Mouse (Mus musculus): ENCODE results near the gene Vmn2r106. TPM values are rescaled to one million over a fixed set of nuclear protein-coding genes. Genes with fewer than 3 reads are reported as not detected.

Gene Vmn2r106
- polyA plus RNA-seq (2012; ENCODE audit: low replicate concordance), result not detected in 2 replicates

DNA sequence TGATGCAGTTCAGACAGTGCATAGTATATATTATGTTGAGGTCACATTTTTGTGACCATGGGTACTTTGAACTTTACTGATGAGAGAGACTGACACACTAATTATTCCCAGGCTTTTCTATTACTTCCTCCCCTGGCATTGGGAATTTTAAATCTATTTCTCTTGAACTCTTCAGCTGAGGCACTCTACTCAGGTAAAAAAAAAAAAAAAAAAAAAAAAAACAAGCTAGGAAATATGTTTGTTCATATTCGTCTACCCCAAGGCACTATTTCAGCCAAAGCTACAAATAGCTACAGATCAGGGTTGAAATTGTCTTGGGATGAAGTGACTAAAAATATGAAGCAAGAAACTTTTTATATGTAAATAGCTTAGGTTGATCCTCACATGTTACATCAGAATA, at the start of gene Vmn2r106:
Gene Vmn2r106, minus strand, starts transcription at position 101 of the 400 bp plus-strand sequence.

DNA sequence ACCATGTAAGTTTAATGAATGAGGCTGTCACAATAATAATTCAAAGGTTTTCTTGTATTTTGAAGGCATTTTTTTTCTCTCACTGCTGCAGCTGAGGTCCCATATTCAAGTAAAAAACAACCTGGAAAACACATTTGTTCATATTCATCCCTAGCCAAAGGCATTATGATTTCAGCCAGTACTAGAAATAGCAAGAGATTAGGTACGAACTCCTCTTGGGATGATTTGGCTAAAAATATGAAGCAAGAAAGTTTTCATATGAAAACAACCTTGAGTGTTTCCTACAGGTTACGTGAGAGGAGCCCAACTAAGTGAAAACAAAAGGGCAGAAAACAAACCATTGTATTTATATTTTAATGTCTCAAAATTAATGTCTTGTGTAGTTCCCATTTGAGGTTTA, 50.4 kb downstream of the Vmn2r106 start, which contains the start of gene Vmn2r105:
Gene Vmn2r105, minus strand, starts transcription at position 101 of the 400 bp plus-strand sequence.

Other genes with a start within 250 kb of the Vmn2r106 start
- gene Vmn2r104, start 237.2 kb downstream of the Vmn2r106 start, polyA plus RNA-seq (2012; ENCODE audit: low replicate concordance), result not detected in 2 replicates
- not detected in 2 replicates for gene Fpr-rs7, start 171.3 kb downstream of the Vmn2r106 start, polyA plus RNA-seq (2012; ENCODE audit: low replicate concordance)
- not detected in 2 replicates for gene Fpr-rs6, start 102.5 kb downstream of the Vmn2r106 start, polyA plus RNA-seq (2012; ENCODE audit: low replicate concordance)
- not detected in 2 replicates for gene Vmn2r105, start 50.5 kb downstream of the Vmn2r106 start, polyA plus RNA-seq (2012; ENCODE audit: low replicate concordance)
- gene Vmn2r107, start 59.7 kb upstream of the Vmn2r106 start, polyA plus RNA-seq (2012; ENCODE audit: low replicate concordance), result not detected in 2 replicates
- not detected in 2 replicates for gene Vmn1r224, start 128.6 kb upstream of the Vmn2r106 start, polyA plus RNA-seq (2012; ENCODE audit: low replicate concordance)
- gene Vmn2r108, start 195.8 kb upstream of the Vmn2r106 start, polyA plus RNA-seq (2012; ENCODE audit: low replicate concordance), result not detected in 2 replicates
- not detected in 2 replicates for gene Vmn1r225, start 212.6 kb upstream of the Vmn2r106 start, polyA plus RNA-seq (2012; ENCODE audit: low replicate concordance)

Measured in leukemia stem cell, adult 10-12 weeks (primary cell).